Mouse (Mus musculus) heart, embryonic 16.5 days (tissue): Measurements from ENCODE around the gene Nqo2. TPM values are rescaled to one million over a fixed set of nuclear protein-coding genes. Genes with fewer than 3 reads are reported as not detected.
A peak's percentile ranks its signal among the peaks of the same experiment; 100 is the strongest.

Experiments
- ATAC-seq: fragments of 200-750 bp; cut with Nextera tagmentation; replicated peaks from 2 replicates; pipeline ENCODE4 v1.8.0; 2017; ENCODE audit warnings: moderate number of reproducible peaks; ENCODE audit not compliant: insufficient read depth, low FRiP score; ENCODE audit errors: extremely low read depth
- H3K27ac ChIP-seq: fragments of 300-500 bp; sonication (generic); 2 replicates; pipeline ENCODE4 v1.5.1; 2014; ENCODE audit warnings: mild to moderate bottlenecking, low read length, control low read depth, moderate library complexity
- H3K27me3 ChIP-seq: fragments of 300-500 bp; sonication (generic); 2 replicates; pipeline ENCODE4 v1.6.1; 2014; ENCODE audit warnings: low read length, mixed read lengths; ENCODE audit not compliant: control insufficient read depth, insufficient read depth
- H3K36me3 ChIP-seq: fragments of 300-500 bp; sonication (generic); 2 replicates; pipeline ENCODE4 v1.6.1; 2014; ENCODE audit not compliant: control insufficient read depth, insufficient read depth
- H3K4me1 ChIP-seq: fragments of 300-500 bp; sonication (generic); 2 replicates; pipeline ENCODE4 v1.6.1; 2014; ENCODE audit warnings: low read length, mixed read lengths; ENCODE audit not compliant: control insufficient read depth, insufficient read depth
- H3K4me2 ChIP-seq: fragments of 300-500 bp; sonication (generic); 2 replicates; pipeline ENCODE4 v1.6.1; 2014; ENCODE audit warnings: low read depth, mild to moderate bottlenecking, control low read depth, low read length
- H3K4me3 ChIP-seq: fragments of 300-500 bp; sonication (generic); 2 replicates; pipeline ENCODE4 v1.5.1; 2014; ENCODE audit warnings: mild to moderate bottlenecking, control low read depth, low read length
- H3K9ac ChIP-seq: fragments of 300-500 bp; sonication (generic); 2 replicates; pipeline ENCODE4 v1.6.1; 2014; ENCODE audit warnings: low read length, control low read depth
- H3K9me3 ChIP-seq: fragments of 300-500 bp; sonication (generic); replicated peaks from 2 replicates; pipeline ENCODE4 v1.6.1; 2016; ENCODE audit warnings: low read length; ENCODE audit not compliant: control insufficient read depth
- WGBS: fragments of 180-500 bp; shearing (Covaris S2); extraction: QIAGEN DNeasy Blood & Tissue Kit; methylation state at CpG from one replicate; pipeline ENCODE4 v1.1.7; 2014; 5-methylcytosine and 5-hydroxymethylcytosine counted together
- polyA plus RNA-seq: library from polyadenylated mRNA; unstranded; fragments of >200 nt; fragmentation: Nextera tagmentation; extraction: Ambion mirVana; gene quantifications from 2 replicates; pipeline ENCODE4 v1.2.1, GENCODE M21; 2015

The Nqo2 gene
- 27.6 and 28.9 TPM in 2 replicates for polyA plus RNA-seq

GRCm38 (mm10) chr13:33964206-33965046, at the start of gene Nqo2:
Nqo2 (plus strand) TSS chr13:33964687.
- WGBS = 2% methylated on average over 22 of the region's 22 CpGs
- Histone ChIP-seq H3K9me3 (no peaks in the 10 kb centered on the region), H3K27me3 (no peaks in the 10 kb centered on the region), H3K4me1 (peaks cover 11% of the 10 kb centered on the region), H3K36me3 (no peaks in the 10 kb centered on the region; the same call in 1 of the 2 replicates), H3K27ac (peak within 1 kb of the TSS; percentile 99), H3K4me2 (peak within 1 kb of the TSS; percentile 67), H3K9ac (peak within 1 kb of the TSS; percentile 82), H3K4me3 (peak within 1 kb of the TSS; percentile 68)
- peak; percentile 90 for ATAC-seq

GRCm38 (mm10) chr13:33921041-33921440, 43.4 kb upstream of the Nqo2 start:
- ATAC-seq = no peak
- 89% methylated on average over 6 of the region's 6 CpGs for WGBS

GRCm38 (mm10) chr13:33921699-33922098, 42.8 kb upstream of the Nqo2 start:
- H3K36me3 ChIP-seq = peaks cover 48% of the 10 kb centered on the region
- H3K27me3 ChIP-seq = no peaks in the 10 kb centered on the region
- 57% methylated on average over 5 of the region's 5 CpGs for WGBS
- H3K4me2 ChIP-seq = no peak overlapping the region
- H3K27ac ChIP-seq = no peak overlapping the region
- H3K4me1 ChIP-seq = no peaks in the 10 kb centered on the region; the same call in 1 of the 2 replicates
- ATAC-seq = no peak
- H3K9ac ChIP-seq = no peak overlapping the region
- H3K9me3 ChIP-seq = no peaks in the 10 kb centered on the region
- H3K4me3 ChIP-seq = no peak overlapping the region

More at GRCm38 (mm10) chr13:33921041-33921440, 43.4 kb upstream of the Nqo2 start:
- Histone ChIP-seq H3K4me3 (no peak overlapping the region), H3K27me3 (no peaks in the 10 kb centered on the region), H3K4me2 (no peak overlapping the region), H3K36me3 (peaks cover 47% of the 10 kb centered on the region), H3K9ac (no peak overlapping the region), H3K4me1 (no peaks in the 10 kb centered on the region; the same call in 1 of the 2 replicates), H3K9me3 (no peaks in the 10 kb centered on the region), H3K27ac (no peak overlapping the region)

- Histone ChIP-seq H3K4me2 (no peak overlapping the region), H3K27me3 (no peaks in the 10 kb centered on the region), H3K9me3 (no peaks in the 10 kb centered on the region), H3K27ac (no peak overlapping the region), H3K4me1 (peaks cover 3% of the 10 kb centered on the region; the same call in 1 of the 2 replicates), H3K4me3 (no peak overlapping the region), H3K36me3 (peaks cover 8% of the 10 kb centered on the region), H3K9ac (no peak overlapping the region)
- 80% methylated on average over 2 of the region's 2 CpGs for whole genome bisulfite sequencing
- ATAC-seq = no peak
These were observed 34.2 kb upstream of the Nqo2 start for GRCm38 (mm10) chr13:33930281-33930680.

GRCm38 (mm10) chr13:33930912-33931311, 33.6 kb upstream of the Nqo2 start:
- no peak overlapping the region for H3K9ac ChIP-seq
- peaks cover 6% of the 10 kb centered on the region for H3K36me3 ChIP-seq
- H3K9me3 ChIP-seq = no peaks in the 10 kb centered on the region
- H3K4me3 ChIP-seq = no peak overlapping the region
- no peak overlapping the region for H3K4me2 ChIP-seq
- 76% methylated on average over 3 of the region's 3 CpGs for WGBS
- H3K4me1 ChIP-seq = peaks cover 3% of the 10 kb centered on the region
- H3K27me3 ChIP-seq = no peaks in the 10 kb centered on the region
- no peak overlapping the region for H3K27ac ChIP-seq
- ATAC-seq = no peak

GRCm38 (mm10) chr13:33934743-33935142, 29.7 kb upstream of the Nqo2 start:
- H3K4me2 ChIP-seq = peak overlapping the region; percentile 84
- no peaks in the 10 kb centered on the region for H3K36me3 ChIP-seq
- H3K27me3 ChIP-seq = no peaks in the 10 kb centered on the region
- peak overlapping the region; percentile 88 for H3K4me3 ChIP-seq
- WGBS = 60% methylated on average over 6 of the region's 6 CpGs
- no peak for ATAC-seq
- no peaks in the 10 kb centered on the region for H3K9me3 ChIP-seq
- H3K4me1 ChIP-seq = peaks cover 13% of the 10 kb centered on the region
- H3K9ac ChIP-seq = peak overlapping the region; percentile 94
- H3K27ac ChIP-seq = no peak overlapping the region

- H3K27ac ChIP-seq = peak overlapping the region; percentile 71
- WGBS = under 1% methylated on average over 44 of the region's 44 CpGs
These were observed 28.9 kb upstream of the Nqo2 start for GRCm38 (mm10) chr13:33935465-33936181.

GRCm38 (mm10) chr13:33937151-33937550, 27.3 kb upstream of the Nqo2 start:
- Histone ChIP-seq H3K36me3 (no peaks in the 10 kb centered on the region), H3K9ac (no peak overlapping the region), H3K4me1 (peaks cover 13% of the 10 kb centered on the region), H3K27me3 (no peaks in the 10 kb centered on the region), H3K4me3 (no peak overlapping the region), H3K4me2 (peak overlapping the region; percentile 7; the same call in 1 of the 2 replicates), H3K27ac (peak overlapping the region; percentile 56; the same call in 1 of the 2 replicates), H3K9me3 (no peaks in the 10 kb centered on the region)
- 20% methylated on average over 5 of the region's 5 CpGs for WGBS
- no peak for ATAC-seq

More at GRCm38 (mm10) chr13:33935465-33936181, 28.9 kb upstream of the Nqo2 start:
- Histone ChIP-seq H3K27me3 (no peaks in the 10 kb centered on the region), H3K9ac (peak overlapping the region; percentile 94), H3K9me3 (no peaks in the 10 kb centered on the region), H3K4me3 (peak overlapping the region; percentile 88), H3K4me1 (peaks cover 13% of the 10 kb centered on the region), H3K4me2 (peak overlapping the region; percentile 84), H3K36me3 (no peaks in the 10 kb centered on the region)
- peak; percentile 79 for ATAC-seq
